Mouse (Mus musculus) layer of hippocampus, adult 2 months (tissue): ENCODE data around the gene Marveld3. TPM values are rescaled to one million over a fixed set of nuclear protein-coding genes. Genes with fewer than 3 reads are reported as not detected.
A peak's percentile ranks its signal among the peaks of the same experiment; 100 is the strongest.

ENCODE experiments used
- DNase-seq, 2 experiments: peaks; one replicate each; pipeline ENCODE4 v3.0.0; 2022; ENCODE audit warnings: low spot score in 2 of 2
- H3K27ac ChIP-seq: fragments of 200-600 bp; 2 replicates; pipeline ENCODE4 v1.8.1; 2022
- H3K4me3 ChIP-seq: fragments of 200-600 bp; 2 replicates; pipeline ENCODE4 v1.8.1; 2022; ENCODE audit warnings: mild to moderate bottlenecking
- CTCF ChIP-seq: fragments of 200-600 bp; conservative IDR thresholded peaks from 2 replicates; pipeline ENCODE4 v1.8.1; 2022; ENCODE audit warnings: antibody characterized with exemption, mild to moderate bottlenecking, moderate library complexity
- total RNA-seq, 2 experiments: library from RNA; stranded (reverse); gene quantifications; 2 replicates each; pipeline ENCODE4 v1.2.3; 2021

The Marveld3 gene
- total RNA-seq, 2 experiments from 2014 or later, result 0.23 TPM; not detected in 1

- Histone ChIP-seq H3K4me3 (no peak overlapping the region), H3K27ac (no peak overlapping the region)
- no peak for TF ChIP-seq CTCF
- DNase-seq, result no peak
Measured at GRCm38 (mm10) chr8:109957167-109958028, 4.6 kb downstream of the Marveld3 start.

GRCm38 (mm10) chr8:109954486-109954948 lies 7.5 kb downstream of the Marveld3 start:
- DNase-seq, result peak; percentile 30 to 36
- no peak for TF ChIP-seq CTCF
- Histone ChIP-seq H3K27ac (no peak overlapping the region), H3K4me3 (no peak overlapping the region)

- H3K27ac ChIP-seq, result no peak overlapping the region
- H3K4me3 ChIP-seq, result no peak overlapping the region
- TF ChIP-seq CTCF, result no peak
- DNase-seq, result peak in 1 of 2 experiments; percentile 67
Measured at GRCm38 (mm10) chr8:109952171-109952570, 9.8 kb downstream of the Marveld3 start.

GRCm38 (mm10) chr8:109948285-109948564 lies 13.8 kb downstream of the Marveld3 start:
- no peak for DNase-seq
- TF ChIP-seq CTCF, result no peak
- H3K4me3 ChIP-seq, result peak overlapping the region; percentile 53
- H3K27ac ChIP-seq, result no peak overlapping the region

GRCm38 (mm10) chr8:109947447-109948284 lies 14.3 kb downstream of the Marveld3 start:
- TF ChIP-seq CTCF, result peak; percentile 79
- peak in 1 of 2 experiments; percentile 59 for DNase-seq
- no peak overlapping the region for H3K27ac ChIP-seq
- H3K4me3 ChIP-seq, result peak overlapping the region; percentile 53

- no peak for DNase-seq
- no peak overlapping the region for H3K27ac ChIP-seq
- no peak for TF ChIP-seq CTCF
- no peak overlapping the region for H3K4me3 ChIP-seq
Measured at GRCm38 (mm10) chr8:109946272-109946671, 15.7 kb downstream of the Marveld3 start.

GRCm38 (mm10) chr8:109945694-109946093 lies 16.3 kb downstream of the Marveld3 start:
- no peak overlapping the region for H3K27ac ChIP-seq
- H3K4me3 ChIP-seq, result no peak overlapping the region
- DNase-seq, result no peak
- no peak for TF ChIP-seq CTCF

GRCm38 (mm10) chr8:109945153-109945632 lies 16.8 kb downstream of the Marveld3 start:
- DNase-seq, result no peak
- no peak overlapping the region for H3K27ac ChIP-seq

GRCm38 (mm10) chr8:109941606-109942360 lies 20.2 kb downstream of the Marveld3 start:
- H3K27ac ChIP-seq, result no peak overlapping the region
- H3K4me3 ChIP-seq, result no peak overlapping the region
- TF ChIP-seq CTCF, result no peak
- no peak for DNase-seq

More at GRCm38 (mm10) chr8:109945153-109945632, 16.8 kb downstream of the Marveld3 start:
- no peak overlapping the region for H3K4me3 ChIP-seq
- no peak for TF ChIP-seq CTCF

- no peak overlapping the region for H3K27ac ChIP-seq
- peak in 1 of 2 experiments; percentile 46 for DNase-seq
- H3K4me3 ChIP-seq, result no peak overlapping the region
- TF ChIP-seq CTCF, result no peak; the same call in 1 of the 2 replicates
Measured at GRCm38 (mm10) chr8:109920406-109921390, 41.3 kb downstream of the Marveld3 start.

- TF ChIP-seq CTCF, result peak; percentile 83
- H3K4me3 ChIP-seq, result no peak overlapping the region
- peak in 1 of 2 experiments; percentile 56 for DNase-seq
- no peak overlapping the region for H3K27ac ChIP-seq
Measured at GRCm38 (mm10) chr8:109917277-109917676, 44.7 kb downstream of the Marveld3 start.
